Mouse (Mus musculus): ENCODE results near the gene Tulp4.

GRCm38 (mm10) chr17:6118861-6119260 lies 12.6 kb downstream of the Tulp4 start:
- TF ChIP-seq CTCF (IDR thresholded peaks at IDR 0.05; ENCODE audit: low read depth, low read length) (no peak), POLR2A (IDR thresholded peaks at IDR 0.05; ENCODE audit: extremely low read depth, insufficient read depth, low read length) (no peak)

Measured in liver, adult 2 months (tissue).